Mouse (Mus musculus) CH12.LX (cell line): ENCODE measurements around the gene Ybx1. TPM values are rescaled to one million over a fixed set of nuclear protein-coding genes. Genes with fewer than 3 reads are reported as not detected.

Experiments
- DNase-seq: peaks from one replicate; pipeline ENCODE4 v3.0.0-alpha.2; 2013; ENCODE audit errors: extremely low read depth
- H3K27ac ChIP-seq: 2 replicates; pipeline ENCODE4 v1.5.1; 2012; ENCODE audit warnings: low read depth, mild to moderate bottlenecking, control low read depth, moderate library complexity; ENCODE audit not compliant: insufficient read depth
- H3K27me3 ChIP-seq: replicated peaks from 2 replicates; pipeline ENCODE3; 2012; ENCODE audit warnings: inconsistent platforms
- H3K36me3 ChIP-seq, 2 experiments: replicated peaks in 1 of 2; 2 replicates each; pipeline versions ENCODE3 to v1.6.1; 2012; ENCODE audit warnings: inconsistent platforms in 1 of 2, low read length in 1 of 2, mild to moderate bottlenecking in 1 of 2, mixed read lengths in 1 of 2, moderate library complexity in 1 of 2; ENCODE audit not compliant: control insufficient read depth in 1 of 2, insufficient read depth in 1 of 2
- H3K4me1 ChIP-seq, 2 experiments: 2 replicates each; pipeline ENCODE4 v1.6.1; 2012; ENCODE audit warnings: inconsistent platforms in 1 of 2, moderate library complexity in 1 of 2; ENCODE audit not compliant: insufficient read depth in 2 of 2, control insufficient read depth in 1 of 2
- H3K4me2 ChIP-seq: 2 replicates; pipeline ENCODE4 v1.6.1; 2012; ENCODE audit warnings: low read depth, mild to moderate bottlenecking, control low read depth; ENCODE audit not compliant: poor library complexity, insufficient read depth, severe bottlenecking
- H3K4me3 ChIP-seq, 3 experiments: fragments of 150-350 bp in 1 of 3; sonication (generic) in 1 of 3; replicated peaks in 1 of 3; 2 replicates each; pipeline versions ENCODE3 to v1.5.1; 2011 to 2012; ENCODE audit warnings: low read depth in 2 of 3, low read length in 2 of 3, mild to moderate bottlenecking in 2 of 3, moderate library complexity in 2 of 3, control low read depth in 1 of 3, improper control_type of control experiment in 1 of 3, inconsistent platforms in 1 of 3, mixed read lengths in 1 of 3; ENCODE audit not compliant: poor library complexity in 1 of 3
- H3K79me2 ChIP-seq: replicated peaks from 2 replicates; pipeline ENCODE4 v1.6.1; 2012; ENCODE audit warnings: mild to moderate bottlenecking, moderate library complexity; ENCODE audit not compliant: control insufficient read depth, poor library complexity, insufficient read depth, severe bottlenecking; ENCODE audit errors: extremely low read depth
- H3K9ac ChIP-seq: 2 replicates; pipeline ENCODE4 v1.6.1; 2012; ENCODE audit warnings: low read depth, mild to moderate bottlenecking, control low read depth, moderate library complexity; ENCODE audit not compliant: insufficient read depth
- H3K9me3 ChIP-seq: replicated peaks from 2 replicates; pipeline ENCODE3; 2012; ENCODE audit warnings: low read length, inconsistent platforms, mixed read lengths
- BHLHE40 ChIP-seq: IDR thresholded peaks from 2 replicates; pipeline ENCODE4 v1.6.1; 2011; ENCODE audit warnings: mild to moderate bottlenecking, low read depth, low read length, improper control_type of control experiment
- CTCF ChIP-seq, 2 experiments: IDR thresholded peaks in 1 of 2; conservative IDR thresholded peaks in 1 of 2; 2 replicates each; pipeline ENCODE4 v1.5.1; 2011 to 2012; ENCODE audit warnings: low read depth in 2 of 2, low read length in 2 of 2, improper control_type of control experiment in 1 of 2, inconsistent platforms in 1 of 2, mild to moderate bottlenecking in 1 of 2, moderate library complexity in 1 of 2
- E2F4 ChIP-seq: IDR thresholded peaks from 2 replicates; pipeline ENCODE4 v1.6.1; 2011; ENCODE audit warnings: low read depth, low read length, improper control_type of control experiment; ENCODE audit not compliant: insufficient replicate concordance
- JUN ChIP-seq: IDR thresholded peaks from 2 replicates; pipeline ENCODE4 v1.6.1; 2011; ENCODE audit warnings: low read depth, mild to moderate bottlenecking, low read length, improper control_type of control experiment, moderate library complexity; ENCODE audit not compliant: insufficient read depth
- JUND ChIP-seq: conservative IDR thresholded peaks from 2 replicates; pipeline ENCODE4 v1.6.1; 2011; ENCODE audit warnings: low read depth, low read length, improper control_type of control experiment
- KAT2A ChIP-seq: IDR thresholded peaks from 2 replicates; pipeline ENCODE4 v1.6.1; 2012; ENCODE audit warnings: low read length, improper control_type of control experiment, inconsistent platforms; ENCODE audit not compliant: insufficient replicate concordance
- MAFK ChIP-seq: IDR thresholded peaks from 2 replicates; pipeline ENCODE4 v1.6.1; 2011; ENCODE audit warnings: low read length, improper control_type of control experiment; ENCODE audit not compliant: insufficient replicate concordance
- MAX ChIP-seq: IDR thresholded peaks from 2 replicates; pipeline ENCODE4 v1.6.1; 2011; ENCODE audit warnings: low read length, improper control_type of control experiment
- MEF2A ChIP-seq: IDR thresholded peaks from 2 replicates; pipeline ENCODE4 v1.6.1; 2014; ENCODE audit warnings: low read depth, mild to moderate bottlenecking, inconsistent platforms, low read length, improper control_type of control experiment, borderline replicate concordance
- MYC ChIP-seq: IDR thresholded peaks from 2 replicates; pipeline ENCODE4 v1.6.1; 2011; ENCODE audit warnings: low read depth, mild to moderate bottlenecking, improper control_type of control experiment, low read length
- PAX5 ChIP-seq: IDR thresholded peaks from 2 replicates; pipeline ENCODE4 v1.6.1; 2012; ENCODE audit warnings: low read length, inconsistent platforms, mixed read lengths
- POLR2A ChIP-seq: IDR thresholded peaks from 2 replicates; pipeline ENCODE4 v1.6.1; 2011; ENCODE audit warnings: low read depth, mild to moderate bottlenecking, improper control_type of control experiment, low read length
- RCOR1 ChIP-seq: conservative IDR thresholded peaks from 2 replicates; pipeline ENCODE4 v1.6.1; 2012; ENCODE audit warnings: low read depth, mild to moderate bottlenecking, inconsistent platforms, low read length, improper control_type of control experiment
- SIN3A ChIP-seq: IDR thresholded peaks from 2 replicates; pipeline ENCODE4 v1.6.1; 2012; ENCODE audit warnings: low read length, improper control_type of control experiment, inconsistent platforms
- TBP ChIP-seq: conservative IDR thresholded peaks from 2 replicates; pipeline ENCODE4 v1.6.1; 2011; ENCODE audit warnings: low read depth, low read length, improper control_type of control experiment
- TCF12 ChIP-seq: IDR thresholded peaks from 2 replicates; pipeline ENCODE4 v1.6.1; 2014; ENCODE audit warnings: low read depth, mild to moderate bottlenecking, inconsistent platforms, low read length, improper control_type of control experiment
- ZKSCAN1 ChIP-seq: IDR thresholded peaks from 2 replicates; pipeline ENCODE4 v1.6.1; 2012; ENCODE audit warnings: low read depth, inconsistent platforms, low read length, improper control_type of control experiment, borderline replicate concordance
- dilution Hi-C: fragments of 300-500 bp; cut with MboI; formaldehyde crosslinking; loops from 2 replicates; pipeline ENCODE4 v1.14.3; 2020; ENCODE audit warnings: low sequenced_read_pairs; ENCODE audit not compliant: extremely low pct_unique_long_range_greater_than_20kb, extremely low pct_ligation_motif_present
- in situ Hi-C: fragments of 300-500 bp; cut with MboI; formaldehyde crosslinking; loops from 3 replicates; pipeline ENCODE4 v1.14.3; 2019; ENCODE audit warnings: low sequenced_read_pairs, low pct_ligation_motif_present, low pct_unique_long_range_greater_than_20kb, mixed read lengths
- polyA plus RNA-seq: library from polyadenylated mRNA; unstranded; fragments of >175 nt; gene quantifications from 2 replicates; pipeline ENCODE4 v1.2.1, GENCODE M21; 2012; ENCODE audit warnings: low read depth; ENCODE audit not compliant: insufficient read length
- total RNA-seq, 2 experiments: library from RNA; depleted of rRNA; stranded (reverse); fragments of 300-350 nt in 1 of 2; fragments of >200 nt in 1 of 2; gene quantifications; 2 replicates each; pipeline ENCODE4 v1.2.3; 2012 to 2014

The Ybx1 gene
- total and polyA plus RNA-seq, 3 experiments, result 724 to 2,246 (median 901) TPM

DNA sequence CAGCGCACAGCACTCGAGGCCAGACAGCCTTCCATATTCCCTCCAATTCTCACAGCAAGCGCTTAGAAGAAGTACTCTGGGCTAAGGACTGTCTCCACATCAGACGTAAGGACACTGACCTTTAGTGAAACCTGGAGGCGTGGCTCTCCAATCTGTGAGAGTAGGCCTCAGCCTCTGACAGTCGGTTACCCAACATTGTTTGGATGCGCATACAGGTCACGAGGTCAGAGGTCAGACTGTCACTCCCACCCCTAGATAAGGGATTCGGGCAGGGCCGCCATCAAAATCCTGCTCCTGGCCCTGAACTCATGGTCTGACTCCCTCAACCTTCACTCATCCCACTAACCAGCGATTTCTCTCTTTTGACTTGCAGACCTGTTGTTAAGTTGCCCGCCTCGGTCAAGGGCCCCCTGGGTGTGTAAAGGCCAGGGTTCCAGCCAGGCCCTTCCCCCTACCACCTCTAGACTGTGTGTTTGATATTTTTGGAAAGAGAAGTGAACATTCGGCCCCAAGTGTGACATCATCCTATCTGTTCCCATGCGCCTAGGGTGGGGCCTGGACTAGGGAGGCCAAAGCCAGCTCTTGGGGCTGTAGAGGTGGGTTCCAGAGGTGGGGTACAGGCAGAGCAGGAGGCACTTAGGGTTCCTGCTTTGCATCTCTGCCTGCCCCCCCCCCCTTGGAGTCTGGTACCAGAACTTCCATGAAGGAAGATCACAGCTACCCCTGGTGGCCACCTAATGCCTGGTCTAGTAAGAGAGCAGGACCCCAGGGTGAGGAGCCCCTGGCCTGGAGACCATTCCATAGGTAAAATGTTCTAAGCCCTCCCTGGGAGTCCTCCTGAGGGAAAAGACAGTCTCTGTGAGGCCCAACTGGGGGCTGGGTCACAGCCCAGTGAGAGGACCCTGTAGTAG is 34.8 kb downstream of the Ybx1 start:
- no peak for DNase-seq
- H3K4me1 ChIP-seq, result peaks cover 8 to 26% of the 10 kb centered on the region in 2 experiments
- in situ Hi-C loops, result loop anchor here (5.0 to 25.0 kb wide), 2 partner anchors 83 to 403 kb away; partner anchors contain the start of gene Guca2b

DNA sequence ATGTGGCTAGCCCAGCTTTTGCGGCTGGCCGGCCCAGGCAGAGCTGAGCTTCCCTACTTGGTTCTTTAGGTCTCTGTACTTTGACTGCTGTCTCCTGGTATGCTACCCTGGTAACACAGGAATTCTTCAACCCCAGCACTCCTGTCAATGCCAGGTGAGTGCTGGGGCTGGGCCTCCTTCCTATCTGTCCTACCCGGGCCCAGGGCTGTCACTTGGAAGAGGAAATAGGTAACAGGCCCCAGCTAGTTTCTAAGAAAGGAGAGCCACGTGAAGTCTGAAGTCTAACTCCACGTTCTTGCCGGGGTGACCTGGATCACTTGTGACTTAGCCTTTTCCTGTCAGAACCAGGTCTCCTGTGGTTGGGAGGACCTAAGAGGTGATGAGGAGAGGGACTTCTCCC is 37.3 kb downstream of the Ybx1 start:
- Histone ChIP-seq H3K79me2 (no peaks in the 10 kb centered on the region), H3K9me3 (no peaks in the 10 kb centered on the region), H3K4me2 (no peak overlapping the region), H3K9ac (no peak overlapping the region), H3K4me1 (peaks cover 8 to 26% of the 10 kb centered on the region in 2 experiments), H3K4me3 (no peak overlapping the region), H3K27ac (no peak overlapping the region), H3K36me3 (no peaks in the 10 kb centered on the region), H3K27me3 (peaks cover 2% of the 10 kb centered on the region)
- dilution Hi-C loops (no loop called here), in situ Hi-C loops (loop anchor here (5.0 to 25.0 kb wide), 2 partner anchors 85 to 405 kb away; partner anchors contain the start of gene Guca2b)
- TF ChIP-seq MAFK (no peak), MAX (no peak), JUN (no peak), MYC (no peak), TCF12 (no peak), MEF2A (no peak), BHLHE40 (no peak), TBP (no peak), RCOR1 (no peak), JUND (no peak), SIN3A (no peak), KAT2A (no peak), PAX5 (no peak)
- no peak for DNase-seq

More for the DNA sequence above, 34.8 kb downstream of the Ybx1 start:
- no peaks in the 10 kb centered on the region for H3K36me3 ChIP-seq
- no peak overlapping the region for H3K4me3 ChIP-seq
- no peak for TF ChIP-seq ZKSCAN1
- TF ChIP-seq E2F4, result no peak
- TF ChIP-seq MEF2A, result peak; percentile 36; the same call in 1 of the 2 replicates
- TF ChIP-seq POLR2A, result no peak
- peak in 1 of 2 experiments; percentile 45; a peak in 2 of 4 replicates for TF ChIP-seq CTCF (conservative IDR thresholded peaks at IDR 0.05 in 1 of 2, IDR thresholded peaks at IDR 0.05 in 1 of 2; ENCODE audit: low read depth in 2 of 2, low read length in 2 of 2)
- H3K4me2 ChIP-seq, result no peak overlapping the region
- H3K27me3 ChIP-seq, result no peaks in the 10 kb centered on the region
- no peak overlapping the region for H3K9ac ChIP-seq
- no peak overlapping the region for H3K27ac ChIP-seq
- no peaks in the 10 kb centered on the region for H3K79me2 ChIP-seq
- H3K9me3 ChIP-seq, result no peaks in the 10 kb centered on the region
- dilution Hi-C loops, result no loop called here
